Mouse (Mus musculus) fibroblast of lung, adult 2 months (primary cell): ENCODE measurements at regions not wholly inside any gene's neighbourhood (a gene's known extent, or its start where the extent isn't known, plus 50 kb on each side); places are given as distances from the start of the nearest gene placed in this dataset.

ENCODE experiments used
- DNase-seq: peaks from one replicate; pipeline ENCODE4 v3.0.0-alpha.2; 2011; ENCODE audit warnings: low read depth

DNA sequence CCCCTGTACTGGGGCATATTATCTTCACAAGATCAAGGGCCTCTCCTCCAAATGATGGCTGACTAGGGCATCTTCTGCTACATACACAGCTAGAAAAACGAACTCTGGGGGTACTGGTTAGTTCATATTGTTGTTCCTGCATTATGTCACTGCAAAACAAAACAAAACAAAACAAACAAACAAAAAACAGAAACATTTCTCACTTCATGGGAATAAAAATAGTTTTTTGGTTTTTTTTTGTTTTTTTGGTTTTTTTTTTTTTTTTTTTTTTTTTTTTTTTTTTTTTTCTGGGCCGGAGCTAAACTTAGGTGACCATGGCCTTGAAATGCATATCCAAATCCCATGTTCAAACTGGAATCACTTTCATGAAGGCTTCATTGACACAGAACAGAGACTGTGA, 1184.4 kb downstream of the Efna5 start:
- no peak for DNase-seq

DNA sequence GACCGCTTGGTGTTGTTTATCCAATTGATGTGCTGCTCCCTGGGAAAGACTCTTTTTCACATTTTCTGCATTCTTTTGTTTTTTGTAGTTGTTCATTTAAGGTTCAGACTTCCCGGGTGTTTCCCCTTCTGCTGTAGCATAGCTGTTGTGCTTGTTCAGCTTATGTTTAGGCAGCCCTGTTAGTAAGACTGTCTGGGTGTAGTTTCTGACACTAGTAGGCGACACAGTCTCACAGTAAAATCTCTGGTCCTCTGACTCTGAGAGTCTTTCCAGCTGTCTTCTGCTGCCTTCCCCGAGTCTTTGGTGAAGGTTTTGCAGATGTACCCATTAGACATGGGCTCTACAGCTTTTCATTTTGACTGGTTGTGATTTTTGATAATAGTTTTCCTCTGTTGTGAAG, 1194.8 kb downstream of the Efna5 start:
- no peak for DNase-seq

DNA sequence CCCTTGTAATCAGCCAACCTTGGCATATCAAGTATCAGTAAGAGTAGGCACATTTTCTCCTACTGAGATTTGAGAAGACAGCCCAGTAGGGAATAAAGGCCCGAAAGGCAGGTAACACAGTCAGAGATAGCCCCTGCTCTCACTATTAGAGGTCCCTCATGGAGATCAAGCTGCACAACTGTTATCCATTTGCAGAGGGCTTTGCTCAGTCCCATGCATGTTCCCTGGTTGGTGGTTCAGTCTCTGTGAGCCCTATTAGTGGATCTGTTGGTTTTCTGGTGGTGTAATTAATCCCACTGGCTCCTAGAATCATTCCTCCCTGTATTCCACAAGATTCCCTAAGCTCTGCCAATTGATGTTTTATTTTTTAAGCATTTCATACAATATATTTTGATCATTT, 1196.6 kb downstream of the Efna5 start:
- DNase-seq = no peak

DNA sequence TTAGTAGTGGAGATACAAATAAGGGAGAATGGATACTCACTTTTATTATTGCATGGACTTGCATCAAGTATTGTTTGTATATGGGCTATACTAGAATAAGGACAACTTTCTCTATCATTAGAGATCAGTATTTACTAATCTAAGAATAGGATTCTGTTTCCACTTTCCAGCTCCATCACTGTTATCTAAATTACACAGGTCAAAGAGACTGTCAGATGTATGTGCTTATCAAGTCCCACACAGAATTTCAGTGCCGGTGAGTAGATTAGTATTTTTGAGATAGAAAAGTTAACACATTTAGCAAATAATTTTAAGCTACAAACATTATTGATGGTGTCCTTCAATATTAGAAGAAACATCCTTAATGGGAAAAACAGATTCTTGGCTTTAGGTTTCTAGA, 1210.5 kb downstream of the Efna5 start:
- DNase-seq = no peak

DNA sequence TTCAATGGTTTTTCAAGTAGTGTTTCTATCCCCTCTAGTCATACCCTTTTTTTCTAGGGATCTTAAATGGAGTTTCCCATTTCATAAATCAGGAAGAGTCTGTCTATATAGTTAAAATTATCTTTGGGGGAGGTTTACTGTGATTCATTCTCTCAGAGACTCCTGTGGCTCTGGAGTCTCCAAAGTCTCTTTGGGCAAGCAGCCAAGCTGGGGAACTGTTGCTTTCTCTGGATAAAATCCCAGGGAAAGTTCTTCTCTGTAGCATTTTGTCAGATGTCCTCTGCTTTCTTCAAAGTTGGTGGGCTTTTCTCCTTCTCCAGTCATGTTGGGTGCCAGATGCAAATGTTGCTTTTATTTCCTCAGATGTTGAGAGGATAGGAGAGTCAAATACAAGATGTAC, 1213.7 kb downstream of the Efna5 start:
- DNase-seq = no peak

DNA sequence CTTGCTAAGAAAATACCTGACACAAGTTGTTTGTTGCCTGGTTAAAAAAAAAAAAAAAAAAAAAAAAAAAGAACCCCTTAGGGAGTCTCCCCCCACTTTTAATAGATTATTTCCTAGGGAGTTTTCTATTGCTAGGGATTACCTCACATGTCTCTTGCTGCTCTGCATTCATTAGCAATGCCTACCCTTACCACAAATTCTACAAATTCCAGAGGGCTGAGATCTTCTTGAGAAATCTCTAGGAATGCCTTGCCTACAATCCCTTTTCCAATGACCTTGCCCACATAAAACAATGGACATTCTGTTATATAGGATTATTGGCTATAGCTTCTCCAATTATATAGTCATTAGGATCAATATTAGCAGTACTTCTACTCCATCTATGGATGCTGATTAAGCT, 1216.2 kb downstream of the Efna5 start:
- no peak for DNase-seq

DNA sequence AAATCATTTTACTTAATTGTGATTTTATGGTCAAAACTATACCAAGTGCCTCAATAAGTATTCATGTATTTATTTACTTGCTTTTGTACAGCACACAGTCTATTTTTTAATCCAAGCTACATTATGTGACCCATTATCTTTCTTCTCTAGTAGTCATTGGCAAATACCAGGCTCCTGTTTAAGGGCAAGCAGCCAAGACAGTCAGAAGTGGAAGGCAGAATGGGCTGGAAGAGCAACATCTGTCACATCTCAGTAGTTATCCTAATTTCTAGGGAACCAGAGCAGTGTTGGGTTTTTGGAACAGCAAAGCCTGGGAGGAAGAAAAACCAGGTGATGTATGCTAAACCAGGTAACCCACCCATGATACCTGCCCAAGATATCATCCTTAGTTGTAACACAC, 1233.5 kb downstream of the Efna5 start:
- no peak for DNase-seq

DNA sequence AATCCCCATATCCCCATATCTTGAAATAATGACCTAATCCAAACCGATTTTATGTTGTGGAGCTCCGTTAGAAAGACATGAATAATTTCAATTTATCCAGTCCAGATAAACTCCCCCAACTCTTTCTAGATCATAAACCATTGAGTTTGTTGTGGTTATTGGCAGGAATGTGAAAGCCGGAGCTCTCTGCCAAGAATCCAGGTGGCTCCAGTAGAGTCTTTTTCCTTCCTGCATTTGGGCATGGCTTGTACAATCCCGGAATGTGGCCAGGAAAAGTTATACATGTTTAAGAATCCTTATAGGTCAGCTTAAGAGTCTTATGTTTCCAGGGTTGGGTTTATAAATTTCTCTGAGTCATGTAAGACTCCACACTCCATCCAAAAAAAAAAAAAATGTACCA, 1272.8 kb downstream of the Efna5 start:
- no peak for DNase-seq

DNA sequence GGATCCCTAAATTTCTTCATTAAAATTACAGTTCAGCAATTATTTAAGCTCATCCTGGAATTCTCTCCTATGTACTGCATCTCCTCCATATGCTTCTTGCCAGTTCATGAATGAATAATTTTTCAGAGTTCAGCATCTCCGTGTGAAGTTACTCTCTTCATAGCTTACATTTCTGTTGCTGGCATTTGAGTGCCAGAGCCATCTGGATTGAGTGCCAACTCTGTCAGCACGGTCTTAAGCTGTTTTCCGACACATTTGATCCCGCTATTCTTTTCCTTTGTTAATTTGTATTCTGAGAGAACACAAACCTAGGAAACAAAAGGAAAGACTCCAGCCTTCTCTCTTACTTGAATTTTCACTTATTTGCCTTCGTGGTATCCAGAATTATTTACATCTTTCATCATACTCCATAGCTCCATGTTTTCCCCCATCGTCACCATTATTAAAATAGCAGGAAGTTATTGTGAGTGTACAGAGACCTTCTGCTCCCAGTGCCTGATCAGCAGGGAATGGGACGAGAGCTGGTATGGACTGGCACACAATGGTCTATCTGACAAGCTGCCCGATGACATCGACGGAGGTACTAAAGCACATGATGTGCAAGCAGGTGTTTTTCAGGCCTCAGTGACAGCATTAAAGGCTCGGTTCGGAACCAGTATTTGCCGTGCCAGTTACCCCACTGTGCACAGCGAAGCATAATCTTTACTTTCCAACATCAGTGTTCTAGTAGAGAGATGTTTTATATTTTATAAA, 1274.2 kb downstream of the Efna5 start:
- no peak for DNase-seq

DNA sequence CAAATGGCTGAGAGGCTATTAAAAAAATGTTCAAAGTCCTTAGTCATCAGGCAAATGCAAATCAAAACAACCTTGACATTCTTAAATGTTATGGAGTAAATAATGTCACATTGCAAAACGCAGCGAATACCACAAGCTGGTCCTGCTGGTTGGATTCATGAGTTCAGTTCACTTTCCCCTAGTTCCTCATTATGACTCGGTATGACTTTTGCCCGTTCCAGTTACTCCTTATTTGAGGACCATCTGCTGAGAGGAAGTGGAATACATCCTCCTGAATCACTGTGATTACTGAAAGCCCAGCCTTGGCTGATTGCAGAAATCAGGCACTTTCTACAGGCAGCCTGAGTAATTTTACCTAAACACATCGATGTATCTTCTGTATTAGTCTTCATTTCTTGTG, 1276.9 kb downstream of the Efna5 start:
- no peak for DNase-seq

DNA sequence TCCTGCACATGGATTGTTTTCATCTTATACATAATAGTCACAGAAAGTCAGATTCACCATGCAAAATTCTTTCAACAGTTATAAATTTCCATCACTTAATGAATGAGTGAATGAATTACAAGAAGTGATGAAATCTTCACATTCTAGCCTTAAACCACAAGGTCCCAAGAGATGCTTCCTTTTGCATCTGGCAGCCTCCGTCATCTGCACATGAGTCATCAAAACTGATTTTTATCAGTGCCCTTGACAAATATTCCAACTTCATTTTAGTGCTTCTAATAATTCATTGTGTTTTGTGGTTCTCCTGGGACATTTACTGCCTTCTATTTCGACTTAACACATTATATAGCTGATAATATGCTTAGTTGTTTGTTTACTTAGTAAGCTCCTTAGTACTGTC, 1291.9 kb downstream of the Efna5 start:
- peak; percentile 43 for DNase-seq

DNA sequence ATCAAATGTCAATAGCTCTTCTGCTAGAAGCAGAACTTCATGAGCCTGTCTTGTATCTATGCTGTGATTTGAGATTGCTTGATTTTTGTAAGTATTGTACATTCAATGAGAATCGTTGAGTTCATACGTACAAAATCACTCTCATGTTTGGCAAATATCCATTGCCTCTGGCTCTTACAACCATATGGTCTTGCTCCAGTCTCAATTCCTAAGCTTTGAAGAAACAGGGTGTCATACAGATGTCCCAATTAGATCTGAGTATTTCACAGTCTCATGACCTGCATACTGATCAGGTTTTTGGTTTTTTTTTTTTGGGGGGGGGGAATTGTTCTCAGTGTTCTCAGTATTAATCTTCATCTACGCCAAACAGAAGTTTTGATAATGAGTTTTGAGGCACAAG, 1302.2 kb downstream of the Efna5 start:
- DNase-seq = no peak

DNA sequence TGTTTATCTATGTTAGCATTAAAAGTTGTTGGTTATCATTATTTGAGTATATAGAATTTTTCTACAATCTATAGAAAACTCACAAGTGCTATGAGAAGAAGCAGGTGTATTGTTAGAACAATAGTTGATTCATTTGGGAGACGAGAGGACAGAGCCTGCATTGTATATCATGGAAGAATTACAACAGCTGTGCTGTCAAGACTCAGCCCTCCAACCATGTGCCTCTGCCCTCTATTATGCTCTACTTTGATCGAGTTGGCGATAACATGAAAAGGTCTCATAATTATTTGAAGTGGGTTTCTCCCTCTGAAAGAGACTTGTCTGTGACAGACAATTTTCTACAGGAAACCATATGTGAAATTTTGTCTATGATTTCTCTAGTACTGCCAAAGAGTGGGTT, 1310.2 kb downstream of the Efna5 start:
- no peak for DNase-seq
